Mouse (Mus musculus): ENCODE data around the gene Ring1. TPM values are rescaled to one million over a fixed set of nuclear protein-coding genes. Genes with fewer than 3 reads are reported as not detected.

Gene Ring1
- polyA plus RNA-seq, 1 experiment: 29.9 TPM

DNA sequence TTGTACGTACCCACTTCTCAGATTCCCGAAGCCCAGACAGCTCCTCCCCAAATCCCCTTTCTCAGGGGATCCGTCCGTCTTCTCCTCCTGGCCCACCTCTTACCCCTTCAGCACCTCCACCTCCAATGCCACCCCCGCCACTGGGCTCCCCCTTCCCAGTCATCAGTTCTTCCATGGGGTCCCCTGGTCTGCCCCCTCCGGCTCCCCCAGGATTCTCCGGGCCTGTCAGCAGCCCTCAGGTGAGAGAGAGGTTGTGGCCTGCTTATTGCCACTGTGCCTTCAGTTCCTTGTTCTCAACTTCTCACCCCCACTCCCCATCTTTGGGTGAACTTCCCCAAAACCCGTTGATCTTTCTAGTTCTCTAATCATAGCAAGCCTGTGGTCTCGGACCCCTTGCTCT is 8.3 kb upstream of the Ring1 start:
- Histone ChIP-seq H3K27me3 (ENCODE audit: control insufficient read depth, insufficient read depth, low read length) (no peaks in the 10 kb centered on the region), H3K36me3 (ENCODE audit: control insufficient read depth, insufficient read depth, low read length) (peaks cover 44% of the 10 kb centered on the region), H3K4me3 (ENCODE audit: low read depth, low read length) (peak overlapping the region; percentile 89), H3K4me1 (ENCODE audit: control insufficient read depth, insufficient read depth, insufficient read length, low read length) (peaks cover 17% of the 10 kb centered on the region), H3K27ac (ENCODE audit: insufficient read depth, low read depth, low read length) (peak overlapping the region; percentile 62)
- TF ChIP-seq POLR2A (IDR thresholded peaks at IDR 0.05; ENCODE audit: low read depth, low read length) (no peak), CTCF (IDR thresholded peaks at IDR 0.05; ENCODE audit: extremely low read depth, insufficient read length, insufficient replicate concordance, low read depth, low read length) (no peak)
- WGBS: 38% methylated on average over 9 of the region's 9 CpGs

DNA sequence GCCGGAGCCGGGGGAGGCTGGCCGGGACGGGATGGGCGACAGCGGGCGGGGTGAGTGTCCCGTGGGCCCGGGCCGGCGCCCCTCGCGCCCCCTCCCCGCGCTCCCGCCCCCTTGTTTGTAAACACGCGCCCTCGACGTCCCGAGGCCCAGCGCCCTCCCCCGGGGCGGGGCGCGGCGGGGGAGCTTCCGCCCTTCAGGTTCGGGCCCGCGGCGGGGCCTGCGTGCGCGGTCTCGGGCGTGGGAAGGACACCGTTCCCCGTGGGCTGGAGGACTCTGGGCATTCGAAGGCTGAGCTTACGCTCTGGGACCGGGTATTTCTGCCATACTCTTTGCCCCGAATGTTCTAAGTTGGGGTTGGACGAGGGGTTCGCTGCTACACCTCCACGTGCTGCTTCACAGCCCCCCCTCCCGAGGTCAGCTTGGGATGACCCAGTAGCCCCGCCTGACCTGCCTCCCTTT is 7.7 kb upstream of the Ring1 start:
- peaks cover 20% of the 10 kb centered on the region for H3K4me1 ChIP-seq (ENCODE audit: control insufficient read depth, insufficient read depth, insufficient read length, low read length)
- under 1% methylated on average over 44 of the region's 48 CpGs for WGBS
- H3K27ac ChIP-seq (ENCODE audit: insufficient read depth, low read depth, low read length): peak overlapping the region; percentile 74
- peaks cover 38% of the 10 kb centered on the region for H3K36me3 ChIP-seq (ENCODE audit: control insufficient read depth, insufficient read depth, low read length)
- TF ChIP-seq POLR2A (IDR thresholded peaks at IDR 0.05; ENCODE audit: low read depth, low read length): no peak
- TF ChIP-seq CTCF (IDR thresholded peaks at IDR 0.05; ENCODE audit: extremely low read depth, insufficient read length, insufficient replicate concordance, low read depth, low read length): no peak
- no peaks in the 10 kb centered on the region for H3K27me3 ChIP-seq (ENCODE audit: control insufficient read depth, insufficient read depth, low read length)
- peak overlapping the region; percentile 89 for H3K4me3 ChIP-seq (ENCODE audit: low read depth, low read length)

DNA sequence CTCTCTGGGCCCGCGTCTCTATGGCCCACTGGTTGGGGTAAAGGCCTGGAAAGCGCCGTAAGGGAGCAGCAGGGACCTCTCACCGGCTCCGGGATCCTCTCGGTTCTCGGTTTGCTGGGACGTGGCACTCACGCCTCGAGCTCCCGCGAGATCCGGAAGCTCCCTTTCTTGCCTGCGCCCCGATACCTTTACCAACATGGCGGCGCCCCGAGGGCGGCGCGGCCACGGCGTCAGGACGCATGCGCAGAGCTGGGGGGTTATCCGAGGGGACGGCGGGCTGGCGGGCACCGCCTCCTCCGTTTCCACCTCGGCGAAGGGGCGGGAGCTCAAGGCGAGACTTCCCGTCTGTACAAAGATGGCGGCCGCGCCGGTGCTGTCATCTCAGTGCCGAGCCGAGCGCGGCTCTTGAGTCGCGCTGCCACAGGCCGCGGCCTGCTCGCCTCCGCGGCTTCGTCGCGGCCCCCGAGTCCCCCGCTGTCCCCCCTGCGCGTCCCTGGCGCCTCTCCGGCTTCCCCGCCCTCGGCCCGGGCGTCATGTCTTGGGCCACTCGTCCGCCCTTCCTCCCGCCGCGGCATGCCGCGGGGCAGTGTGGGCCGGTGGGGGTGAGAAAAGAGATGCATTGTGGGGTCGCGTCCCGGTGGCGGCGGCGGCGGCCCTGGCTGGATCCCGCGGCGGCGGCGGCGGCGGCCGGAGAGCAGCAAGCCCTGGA is 7.1 kb upstream of the Ring1 start, which contains the start of the genes Slc39a7 and Rxrb:
Gene Slc39a7, minus strand, starts transcription at position 218 of the 709 bp plus-strand sequence.
Gene Rxrb, plus strand, starts transcription at position 348 of the 709 bp plus-strand sequence.
- peak within 1 kb of the TSS; percentile 74 for H3K27ac ChIP-seq (ENCODE audit: insufficient read depth, low read depth, low read length)
- H3K27me3 ChIP-seq (ENCODE audit: control insufficient read depth, insufficient read depth, low read length): no peaks in the 10 kb centered on the region
- peaks cover 26% of the 10 kb centered on the region for H3K4me1 ChIP-seq (ENCODE audit: control insufficient read depth, insufficient read depth, insufficient read length, low read length)
- peak; percentile 81 for TF ChIP-seq POLR2A (IDR thresholded peaks at IDR 0.05; ENCODE audit: low read depth, low read length)
- TF ChIP-seq CTCF (IDR thresholded peaks at IDR 0.05; ENCODE audit: extremely low read depth, insufficient read length, insufficient replicate concordance, low read depth, low read length): no peak
- peaks cover 32% of the 10 kb centered on the region for H3K36me3 ChIP-seq (ENCODE audit: control insufficient read depth, insufficient read depth, low read length)
- WGBS: under 1% methylated on average over 88 of the region's 88 CpGs
- peak within 1 kb of the TSS; percentile 89 for H3K4me3 ChIP-seq (ENCODE audit: low read depth, low read length)

DNA sequence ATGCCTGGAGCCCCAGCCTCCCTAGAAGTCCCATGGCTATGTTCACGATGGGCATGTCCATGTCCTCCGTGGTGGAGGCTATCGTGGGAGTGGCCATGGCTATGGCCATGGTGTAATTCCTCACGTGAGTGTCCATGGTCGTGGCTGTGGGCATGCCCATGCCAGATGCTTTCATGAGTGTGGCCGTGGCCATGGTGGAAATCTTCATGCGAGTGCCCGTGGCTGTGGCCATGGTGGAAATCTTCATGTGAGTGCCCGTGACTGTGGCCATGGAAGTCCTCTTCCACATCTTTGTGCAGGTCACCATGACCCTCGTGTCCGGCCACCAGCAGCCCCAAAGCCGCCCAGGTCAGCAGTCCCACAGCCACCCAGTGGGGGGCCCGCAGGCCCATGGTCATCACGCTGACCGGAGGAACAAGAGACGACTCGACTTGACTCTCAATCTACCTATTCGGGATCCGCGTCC is 6.4 kb upstream of the Ring1 start:
- no peak for TF ChIP-seq CTCF (IDR thresholded peaks at IDR 0.05; ENCODE audit: extremely low read depth, insufficient read length, insufficient replicate concordance, low read depth, low read length)
- no peak for TF ChIP-seq POLR2A (IDR thresholded peaks at IDR 0.05; ENCODE audit: low read depth, low read length)
- Histone ChIP-seq H3K4me1 (ENCODE audit: control insufficient read depth, insufficient read depth, insufficient read length, low read length) (peaks cover 26% of the 10 kb centered on the region), H3K27ac (ENCODE audit: insufficient read depth, low read depth, low read length) (peak overlapping the region; percentile 54), H3K27me3 (ENCODE audit: control insufficient read depth, insufficient read depth, low read length) (no peaks in the 10 kb centered on the region), H3K4me3 (ENCODE audit: low read depth, low read length) (peak overlapping the region; percentile 89), H3K36me3 (ENCODE audit: control insufficient read depth, insufficient read depth, low read length) (peaks cover 25% of the 10 kb centered on the region)
- WGBS: 2% methylated on average over 20 of the region's 20 CpGs

DNA sequence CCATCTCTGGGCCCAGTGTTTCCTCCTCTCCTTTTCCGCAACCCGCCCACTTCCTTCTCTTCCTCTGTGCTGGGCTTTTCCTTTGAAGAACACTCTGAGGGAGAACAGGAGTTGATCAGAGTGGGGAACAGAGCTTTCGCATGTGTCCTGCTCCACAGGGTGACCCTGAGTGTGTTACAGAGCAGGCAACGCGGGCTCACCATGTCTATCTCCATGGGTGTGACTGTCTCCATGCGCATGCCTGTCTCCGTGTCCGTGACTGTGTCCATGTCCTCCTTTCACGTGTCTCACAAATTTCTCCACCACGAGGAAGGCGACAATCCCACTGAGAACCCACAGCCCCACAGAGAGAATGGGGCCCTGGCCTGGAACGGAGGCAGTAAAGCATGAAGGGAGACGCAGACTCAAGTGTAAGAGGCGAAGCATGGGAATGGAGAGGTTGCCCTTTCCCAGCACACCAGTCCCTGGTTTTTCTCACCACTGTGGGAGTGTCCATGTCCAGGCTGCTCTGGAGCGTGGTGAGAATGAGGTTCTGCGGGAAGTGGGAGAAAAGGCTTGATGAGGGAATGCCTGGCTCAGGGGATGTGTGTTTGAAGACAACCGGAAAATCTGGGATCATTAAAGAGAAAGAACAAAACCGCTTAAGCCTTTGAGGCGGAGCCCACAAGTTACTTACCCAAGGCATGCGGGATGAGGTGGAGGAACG is 5.6 kb upstream of the Ring1 start:
- WGBS: 79% methylated on average over 21 of the region's 21 CpGs
- Histone ChIP-seq H3K27ac (ENCODE audit: insufficient read depth, low read depth, low read length) (no peak overlapping the region), H3K4me1 (ENCODE audit: control insufficient read depth, insufficient read depth, insufficient read length, low read length) (peaks cover 28% of the 10 kb centered on the region), H3K4me3 (ENCODE audit: low read depth, low read length) (peak overlapping the region; percentile 89), H3K27me3 (ENCODE audit: control insufficient read depth, insufficient read depth, low read length) (no peaks in the 10 kb centered on the region), H3K36me3 (ENCODE audit: control insufficient read depth, insufficient read depth, low read length) (peaks cover 19% of the 10 kb centered on the region)
- TF ChIP-seq POLR2A (IDR thresholded peaks at IDR 0.05; ENCODE audit: low read depth, low read length): no peak
- TF ChIP-seq CTCF (IDR thresholded peaks at IDR 0.05; ENCODE audit: extremely low read depth, insufficient read length, insufficient replicate concordance, low read depth, low read length): no peak

DNA sequence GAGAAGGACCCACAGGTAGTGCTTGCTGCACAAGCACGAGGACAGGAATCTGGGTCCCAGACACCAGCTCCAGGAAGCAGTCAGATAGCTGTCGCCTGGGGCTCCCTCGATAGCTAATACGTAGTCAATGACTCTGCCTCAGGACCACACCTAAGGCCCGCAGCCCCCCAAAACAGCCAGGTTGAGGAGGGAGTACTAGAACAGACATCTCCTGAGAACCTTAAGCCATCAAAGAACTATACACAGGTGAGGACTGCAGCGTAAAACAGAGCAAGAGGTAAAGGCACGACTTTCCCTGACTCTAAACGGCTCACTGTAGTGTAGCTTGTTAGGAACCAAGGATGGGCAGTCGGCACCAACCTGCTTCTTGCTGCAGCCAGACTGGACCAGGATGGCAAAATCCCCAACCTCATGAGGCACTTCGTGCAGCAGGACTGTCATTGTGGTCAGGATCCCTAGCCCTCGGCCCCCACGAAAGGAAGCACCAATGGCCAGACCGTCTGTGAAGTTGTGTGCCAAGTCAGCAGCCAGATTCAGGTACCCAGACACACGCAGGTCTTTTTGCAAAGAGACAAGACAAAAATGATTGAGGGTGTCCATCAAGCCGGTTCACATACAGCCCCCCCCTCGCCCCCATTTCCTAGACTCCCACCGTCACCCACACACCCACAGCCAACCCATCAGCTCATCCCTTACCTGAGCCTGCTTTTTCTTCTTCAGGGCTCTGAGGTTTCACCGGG is 4.8 kb upstream of the Ring1 start:
- Histone ChIP-seq H3K27ac (ENCODE audit: insufficient read depth, low read depth, low read length) (no peak overlapping the region), H3K4me1 (ENCODE audit: control insufficient read depth, insufficient read depth, insufficient read length, low read length) (peaks cover 28% of the 10 kb centered on the region), H3K4me3 (ENCODE audit: low read depth, low read length) (0 out of 2 replicates have a peak overlapping the region, but pooled peaks have one; percentile 89), H3K36me3 (ENCODE audit: control insufficient read depth, insufficient read depth, low read length) (peaks cover 16% of the 10 kb centered on the region), H3K27me3 (ENCODE audit: control insufficient read depth, insufficient read depth, low read length) (no peaks in the 10 kb centered on the region)
- WGBS: 85% methylated on average over 18 of the region's 18 CpGs
- TF ChIP-seq CTCF (IDR thresholded peaks at IDR 0.05; ENCODE audit: extremely low read depth, insufficient read length, insufficient replicate concordance, low read depth, low read length) (no peak), POLR2A (IDR thresholded peaks at IDR 0.05; ENCODE audit: low read depth, low read length) (no peak)

All from small intestine, adult 2 months (tissue).